Mouse (Mus musculus) bone marrow macrophage, adult 2 months (primary cell): Measurements from ENCODE around the gene Tfb1m.

Experiments
- CTCF ChIP-seq: IDR thresholded peaks from 2 replicates; pipeline ENCODE4 v1.5.1; 2012; ENCODE audit warnings: low read depth, mild to moderate bottlenecking, low read length, moderate library complexity
- POLR2A ChIP-seq: IDR thresholded peaks from 2 replicates; pipeline ENCODE4 v1.6.1; 2012; ENCODE audit warnings: mild to moderate bottlenecking, low read depth, low read length, borderline replicate concordance

DNA sequence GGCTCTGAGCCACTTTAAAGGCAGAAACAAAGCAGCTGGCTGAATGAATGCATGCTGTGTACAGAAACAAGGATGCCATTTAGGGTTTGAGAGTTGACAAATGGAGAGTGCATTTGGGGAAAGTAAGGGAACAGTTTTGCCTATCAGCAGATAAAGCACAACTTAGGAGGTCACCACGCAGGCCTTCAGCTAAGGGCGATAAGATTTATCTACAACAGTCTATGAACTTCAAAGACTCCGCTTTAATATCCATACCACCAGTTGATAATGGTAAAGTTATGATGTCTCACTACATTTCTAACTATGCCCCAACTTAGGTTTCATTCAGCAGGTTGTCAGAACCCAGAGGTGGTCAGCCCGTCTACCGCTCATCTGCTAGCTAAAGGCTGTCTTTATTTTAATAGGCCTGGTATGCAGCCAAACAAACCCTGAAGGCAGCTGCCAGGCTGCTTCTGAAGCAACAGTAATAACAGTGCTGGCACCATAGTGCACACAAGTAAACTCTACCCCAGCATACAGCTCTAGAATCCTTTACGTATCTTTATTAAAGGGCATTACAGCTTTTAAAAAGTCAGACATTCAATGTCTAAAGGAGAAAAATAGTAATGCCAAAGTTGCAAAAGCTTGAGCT lies 29.6 kb downstream of the Tfb1m start:
- TF ChIP-seq CTCF = no peak
- no peak for TF ChIP-seq POLR2A
